Mouse (Mus musculus): ENCODE measurements around the gene Gprc5a.

The Gprc5a gene

GRCm38 (mm10) chr6:135074405-135074947 lies 9.0 kb downstream of the Gprc5a start:
- DNase-seq (ENCODE audit: low spot score), result no peak

GRCm38 (mm10) chr6:135076202-135076601 lies 10.8 kb downstream of the Gprc5a start:
- no peak for DNase-seq (ENCODE audit: low spot score)

GRCm38 (mm10) chr6:135078420-135078819 lies 13.0 kb downstream of the Gprc5a start:
- DNase-seq (ENCODE audit: low spot score), result no peak

GRCm38 (mm10) chr6:135083991-135084502 lies 18.6 kb downstream of the Gprc5a start:
- no peak for DNase-seq (ENCODE audit: low spot score)

- DNase-seq (ENCODE audit: low spot score), result no peak
These were observed 20.3 kb downstream of the Gprc5a start for GRCm38 (mm10) chr6:135085703-135086102.

GRCm38 (mm10) chr6:135087721-135088451 lies 22.4 kb downstream of the Gprc5a start:
- DNase-seq (ENCODE audit: low spot score), result peak; percentile 40

- DNase-seq (ENCODE audit: low spot score), result no peak
These were observed 24.3 kb downstream of the Gprc5a start for GRCm38 (mm10) chr6:135089786-135090185.

GRCm38 (mm10) chr6:135090661-135091060 lies 25.2 kb downstream of the Gprc5a start:
- no peak for DNase-seq (ENCODE audit: low spot score)

- DNase-seq (ENCODE audit: low spot score), result peak; percentile 17
These were observed 27.5 kb downstream of the Gprc5a start for GRCm38 (mm10) chr6:135092798-135093470.

- DNase-seq (ENCODE audit: low spot score), result no peak
These were observed 35.5 kb downstream of the Gprc5a start for GRCm38 (mm10) chr6:135100787-135101472.

GRCm38 (mm10) chr6:135102736-135103303 lies 37.4 kb downstream of the Gprc5a start:
- no peak for DNase-seq (ENCODE audit: low spot score)

- no peak for DNase-seq (ENCODE audit: low spot score)
These were observed 41.6 kb downstream of the Gprc5a start for GRCm38 (mm10) chr6:135107014-135107413.

- no peak for DNase-seq (ENCODE audit: low spot score)
These were observed 47.1 kb downstream of the Gprc5a start for GRCm38 (mm10) chr6:135112411-135113113.

- no peak for DNase-seq (ENCODE audit: low spot score)
These were observed 47.6 kb downstream of the Gprc5a start for GRCm38 (mm10) chr6:135113114-135113436.

- DNase-seq (ENCODE audit: low spot score), result no peak
These were observed 51.0 kb downstream of the Gprc5a start for GRCm38 (mm10) chr6:135116479-135116878.

GRCm38 (mm10) chr6:135118183-135118582 lies 52.7 kb downstream of the Gprc5a start, which contains the start of gene Gprc5d:
Gprc5d (minus strand) TSS chr6:135118283.
- no peak for DNase-seq (ENCODE audit: low spot score)

GRCm38 (mm10) chr6:135124755-135125380 lies 59.4 kb downstream of the Gprc5a start:
- DNase-seq (ENCODE audit: low spot score), result no peak

- DNase-seq (ENCODE audit: low spot score), result no peak
These were observed 67.6 kb downstream of the Gprc5a start for GRCm38 (mm10) chr6:135133086-135133485.

GRCm38 (mm10) chr6:135133486-135133885 lies 68.0 kb downstream of the Gprc5a start:
- DNase-seq (ENCODE audit: low spot score), result no peak

Data from left cerebral cortex, adult 11 months (tissue).